ENCODE assay signal across 8 mouse cellular contexts in the genomic region with DNA sequence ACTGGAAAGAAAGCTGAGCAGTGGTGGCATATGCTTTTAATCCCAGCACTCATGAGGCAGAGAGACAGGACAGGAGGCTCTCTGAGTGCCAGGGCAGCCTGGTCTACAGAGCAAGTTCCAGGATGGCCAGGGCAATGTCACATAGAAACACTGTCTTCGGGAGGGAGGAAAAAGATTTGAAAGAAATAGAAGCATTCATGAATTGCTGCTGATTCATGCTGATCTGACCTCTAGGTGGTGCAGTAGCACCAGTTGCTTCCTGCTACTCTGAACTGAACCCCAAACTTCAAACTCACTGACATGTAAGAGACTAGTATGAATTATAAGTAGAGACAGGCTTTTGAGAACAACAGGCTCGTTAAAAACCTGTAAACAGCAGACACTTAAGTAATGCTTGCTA. TPM values are rescaled to one million over a fixed set of nuclear protein-coding genes. Genes with fewer than 3 reads are reported as not detected.
A peak's percentile ranks its signal among the peaks of the same experiment; 100 is the strongest.
DNase-seq lines count a peak whose midpoint lies in the region; ATAC-seq lines count a peak whose summit lies in the region.

No protein-coding gene starts in this region.

- no peak overlapping the region for H3K4me2 ChIP-seq in heart, embryonic 16.5 days (ENCODE audit: low read depth, low read length)
- H3K4me2 ChIP-seq in heart, embryonic 11.5 days = no peak overlapping the region

- DNase-seq in A20 (ENCODE audit: low read depth, low spot score) (peak; percentile 45), NIH3T3 (ENCODE audit: low read depth) (peak; percentile 63)
- DNase-seq in kidney, postnatal 4 days = peak; percentile 32 to 43
- DNase-seq in splenic B cell, adult 2 months (ENCODE audit: low read depth, low spot score) = peak; percentile 60
- no peak for DNase-seq in urinary bladder, adult 2 months (ENCODE audit: low spot score)
- DNase-seq in yolk sac, embryonic 10.5 days (ENCODE audit: low spot score) = no peak

- ATAC-seq in heart, embryonic 16.5 days (replicated peaks; ENCODE audit: extremely low read depth, insufficient read depth, low FRiP score) = peak; percentile 22; the same call in 1 of the 2 replicates
- ATAC-seq in heart, embryonic 11.5 days (replicated peaks; ENCODE audit: insufficient number of reproducible peaks, low FRiP score, low TSS enrichment) = no peak

- H3K4me1 ChIP-seq in heart, embryonic 16.5 days (ENCODE audit: control insufficient read depth, insufficient read depth, low read length) = peaks cover 15% of the 10 kb centered on the region
- 0 out of 2 replicates have a peak, but pooled peaks cover 3% of the 10 kb centered on the region for H3K4me1 ChIP-seq in heart, embryonic 11.5 days (ENCODE audit: control insufficient read depth, insufficient read depth, low read length)

- no peaks in the 10 kb centered on the region for H3K9me3 ChIP-seq in heart, embryonic 16.5 days (replicated peaks; ENCODE audit: control insufficient read depth, low read length)
- no peaks in the 10 kb centered on the region for H3K9me3 ChIP-seq in heart, embryonic 11.5 days (replicated peaks; ENCODE audit: control insufficient read depth, low read length)

- no peak overlapping the region for H3K9ac ChIP-seq in heart, embryonic 16.5 days (ENCODE audit: low read length)
- no peak overlapping the region for H3K9ac ChIP-seq in heart, embryonic 11.5 days (ENCODE audit: low read depth, low read length)

- H3K27me3 ChIP-seq in heart, embryonic 16.5 days (ENCODE audit: control insufficient read depth, insufficient read depth, low read length) = no peaks in the 10 kb centered on the region
- no peaks in the 10 kb centered on the region for H3K27me3 ChIP-seq in heart, embryonic 11.5 days (ENCODE audit: control insufficient read depth, insufficient read depth, low read length)
- H3K27me3 ChIP-seq in splenic B cell, adult 2 months (ENCODE audit: control insufficient read depth, insufficient read depth, low read length, poor library complexity, severe bottlenecking) = no peaks in the 10 kb centered on the region

- no peak overlapping the region for H3K27ac ChIP-seq in heart, embryonic 16.5 days (ENCODE audit: low read length)
- H3K27ac ChIP-seq in heart, embryonic 11.5 days (ENCODE audit: low read depth, low read length) = no peak overlapping the region

- WGBS in heart, embryonic 16.5 days = 47% methylated on average over 2 of the region's 2 CpGs
- 57% methylated on average over 2 of the region's 2 CpGs for whole genome bisulfite sequencing in heart, embryonic 11.5 days (ENCODE audit: insufficient replicate concordance)

- peaks cover 15% of the 10 kb centered on the region for H3K36me3 ChIP-seq in heart, embryonic 16.5 days (ENCODE audit: control insufficient read depth, insufficient read depth)
- peaks cover 5% of the 10 kb centered on the region for H3K36me3 ChIP-seq in heart, embryonic 11.5 days (ENCODE audit: control insufficient read depth, insufficient read depth, low read length)
- H3K36me3 ChIP-seq in splenic B cell, adult 2 months (ENCODE audit: control insufficient read depth, insufficient read depth, low read length, poor library complexity, severe bottlenecking) = peaks cover 11% of the 10 kb centered on the region

- no peak overlapping the region for H3K4me3 ChIP-seq in heart, embryonic 16.5 days (ENCODE audit: low read length)
- no peak overlapping the region for H3K4me3 ChIP-seq in heart, embryonic 11.5 days (ENCODE audit: low read depth, low read length)

RNA-seq across cellular contexts. Expression of gene Yy1, which starts 18.4 kb away (rescaled TPM):
- polyA plus RNA-seq in heart, embryonic 16.5 days (2015; fragmentation: Nextera tagmentation; extraction: Ambion mirVana) = 11.7 and 12.5 TPM in 2 replicates
- polyA plus RNA-seq in heart, embryonic 11.5 days (2014; fragmentation: Nextera tagmentation; extraction: Ambion mirVana) = 13.0 and 14.2 TPM in 2 replicates
- 25.2 and 33.8 TPM in 2 replicates for polyA plus RNA-seq in urinary bladder, adult 2 months (2012; rRNA removed)

RNA-seq across cellular contexts. Expression of gene Slc25a29, which starts 24.6 kb away (rescaled TPM):
- 4.2 and 4.3 TPM in 2 replicates for polyA plus RNA-seq in heart, embryonic 16.5 days (2015; fragmentation: Nextera tagmentation; extraction: Ambion mirVana)
- polyA plus RNA-seq in heart, embryonic 11.5 days (2014; fragmentation: Nextera tagmentation; extraction: Ambion mirVana) = 4.0 and 4.2 TPM in 2 replicates
- polyA plus RNA-seq in urinary bladder, adult 2 months (2012; rRNA removed) = 7.6 and 8.8 TPM in 2 replicates

RNA-seq across cellular contexts. Expression of gene Slc25a47, which starts 24.7 kb away (rescaled TPM):
- polyA plus RNA-seq in heart, embryonic 16.5 days (2015; fragmentation: Nextera tagmentation; extraction: Ambion mirVana) = 5.8 and 6.6 TPM in 2 replicates
- 4.7 and 5.4 TPM in 2 replicates for polyA plus RNA-seq in heart, embryonic 11.5 days (2014; fragmentation: Nextera tagmentation; extraction: Ambion mirVana)
- polyA plus RNA-seq in urinary bladder, adult 2 months (2012; rRNA removed) = 8.4 and 8.8 TPM in 2 replicates

Comparison
In these comparisons a context has a peak if more than half of its experiments do, and no peak if none do; other contexts are left out.
1. DNase-seq: peak in A20 (single experiment), NIH3T3 (single experiment), kidney, postnatal 4 days (2 of 2) and splenic B cell, adult 2 months (single experiment); none in urinary bladder, adult 2 months (single experiment) and yolk sac, embryonic 10.5 days (single experiment).